Mouse (Mus musculus): ENCODE measurements around the gene Pabpc1l.

DNA sequence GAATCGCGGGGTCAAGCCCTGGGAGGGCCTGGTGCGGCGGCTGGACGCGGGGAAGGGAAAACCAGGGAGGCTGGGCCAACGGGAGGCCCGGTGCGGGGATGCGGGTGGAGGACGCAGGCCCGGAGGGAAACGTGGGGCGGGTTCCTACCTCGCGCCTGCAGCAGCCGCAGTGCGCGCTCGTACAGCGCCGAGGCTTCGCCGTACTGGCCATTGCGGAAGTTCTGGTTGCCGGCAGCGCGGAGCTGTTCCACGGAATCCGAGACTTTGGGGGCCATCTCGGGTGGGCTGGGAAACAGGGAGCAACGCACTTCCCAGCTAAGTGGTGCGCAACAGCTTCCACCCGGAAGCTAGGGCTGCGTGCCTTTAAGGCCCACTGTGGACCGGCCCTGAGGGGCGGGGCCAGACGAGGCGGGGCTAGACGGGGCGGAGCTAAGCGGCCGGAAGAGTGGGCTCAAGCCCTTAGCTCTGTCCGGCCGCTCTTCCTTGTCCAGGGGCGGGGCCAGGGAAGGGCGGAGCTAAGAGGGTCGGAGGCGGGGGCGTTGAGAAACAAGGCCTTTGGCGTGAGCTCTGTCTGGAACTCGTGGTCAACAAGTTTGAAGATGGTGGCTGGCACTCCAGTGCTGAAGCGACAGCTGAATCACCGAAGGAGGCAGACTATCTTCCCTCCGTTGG is 45.7 kb downstream of the Pabpc1l start, which contains the start of gene Tomm34:
- TF ChIP-seq POLR2A (IDR thresholded peaks at IDR 0.05; ENCODE audit: control insufficient read depth, extremely low read depth, insufficient read depth, low read length, poor library complexity): peak; percentile 58; the same call in 1 of the 2 replicates
- no peak for TF ChIP-seq CTCF (IDR thresholded peaks at IDR 0.05; ENCODE audit: borderline replicate concordance, control insufficient read depth, extremely low read depth, insufficient read depth, low read length, poor library complexity)

Data from thymus, adult 2 months (tissue).